Mouse (Mus musculus): ENCODE measurements around the gene Gm20662.

Gene Gm20662

GRCm38 (mm10) chr9:108082549-108082948, 86.4 kb downstream of the Gm20662 start:
- CTCF ChIA-PET: no interaction called here

GRCm38 (mm10) chr9:108082988-108083431, 86.9 kb downstream of the Gm20662 start, which contains the start of gene Rnf123:
Gene Rnf123, minus strand, starts transcription at chr9:108083346.
- CTCF ChIA-PET: no interaction called here

- CTCF ChIA-PET: no interaction called here
These were observed 87.4 kb downstream of the Gm20662 start for GRCm38 (mm10) chr9:108083561-108083960.

GRCm38 (mm10) chr9:108085261-108085660, 89.1 kb downstream of the Gm20662 start:
- CTCF ChIA-PET: no interaction called here

- CTCF ChIA-PET: no interaction called here
These were observed 94.5 kb downstream of the Gm20662 start for GRCm38 (mm10) chr9:108090611-108091120.

- CTCF ChIA-PET: no interaction called here
These were observed 97.4 kb downstream of the Gm20662 start for GRCm38 (mm10) chr9:108093586-108093985.

GRCm38 (mm10) chr9:108094184-108094941, 98.2 kb downstream of the Gm20662 start, which contains the start of gene Apeh:
Gene Apeh, minus strand, starts transcription at chr9:108094606.
- CTCF ChIA-PET: no interaction called here
